8 mouse cellular contexts compared by ENCODE assay signal in genomic region chr15:94769227-94769626, GRCm38 (mm10).
DNase-seq lines count a peak whose midpoint lies in the region; ATAC-seq and TF ChIP-seq lines count a peak whose summit lies in the region.

No protein-coding gene starts in this region.

- WGBS in hindbrain, embryonic 16.5 days = 16% methylated on average over 4 of the region's 4 CpGs
- WGBS in limb, embryonic 13.5 days = 21% methylated on average over 4 of the region's 4 CpGs
- 16% methylated on average over 4 of the region's 4 CpGs for WGBS in small intestine, adult 2 months

- POLR2A ChIA-PET in Patski (lab: Charles Lee) = no interaction called here

- no peak for ATAC-seq in Patski
- peak; percentile 78; the same call in 1 of the 2 replicates for ATAC-seq in hindbrain, embryonic 16.5 days
- peak; percentile 44; the same call in 1 of the 2 replicates for ATAC-seq in limb, embryonic 13.5 days (ENCODE audit: low FRiP score, low read depth)

- no peak overlapping the region for H3K9ac ChIP-seq in hindbrain, embryonic 16.5 days (ENCODE audit: low read depth, low read length)
- H3K9ac ChIP-seq in limb, embryonic 13.5 days = no peak overlapping the region

- H3K4me3 ChIP-seq in hindbrain, embryonic 16.5 days (ENCODE audit: low read length) = no peak overlapping the region
- no peak overlapping the region for H3K4me3 ChIP-seq in limb, embryonic 13.5 days
- H3K4me3 ChIP-seq in small intestine, adult 2 months (ENCODE audit: low read depth, low read length) = no peak overlapping the region

- TF ChIP-seq CTCF in Patski (IDR thresholded peaks at IDR 0.05) = peak; percentile 70
- peak; percentile 26; the same call in 1 of the 2 replicates for TF ChIP-seq CTCF in small intestine, adult 2 months (IDR thresholded peaks at IDR 0.05; ENCODE audit: extremely low read depth, insufficient read length, insufficient replicate concordance, low read depth, low read length)

- TF ChIP-seq POLR2A in small intestine, adult 2 months (IDR thresholded peaks at IDR 0.05; ENCODE audit: low read depth, low read length) = no peak

- H3K27ac ChIP-seq in hindbrain, embryonic 16.5 days (ENCODE audit: low read depth, low read length) = no peak overlapping the region
- no peak overlapping the region for H3K27ac ChIP-seq in limb, embryonic 13.5 days
- no peak overlapping the region for H3K27ac ChIP-seq in small intestine, adult 2 months (ENCODE audit: insufficient read depth, low read depth, low read length)

- no peaks in the 10 kb centered on the region for H3K27me3 ChIP-seq in Patski
- no peaks in the 10 kb centered on the region; the same call in 1 of the 2 replicates for H3K27me3 ChIP-seq in hindbrain, embryonic 16.5 days (replicated peaks; ENCODE audit: control insufficient read depth, insufficient read depth, low read length)
- peaks cover 21% of the 10 kb centered on the region for H3K27me3 ChIP-seq in limb, embryonic 13.5 days
- no peaks in the 10 kb centered on the region for H3K27me3 ChIP-seq in small intestine, adult 2 months (ENCODE audit: control insufficient read depth, insufficient read depth, low read length)

- H3K4me1 ChIP-seq in hindbrain, embryonic 16.5 days (ENCODE audit: control insufficient read depth, insufficient read depth, low read depth, low read length) = no peaks in the 10 kb centered on the region
- no peaks in the 10 kb centered on the region for H3K4me1 ChIP-seq in limb, embryonic 13.5 days
- no peaks in the 10 kb centered on the region for H3K4me1 ChIP-seq in small intestine, adult 2 months (ENCODE audit: control insufficient read depth, insufficient read depth, insufficient read length, low read length)

- CTCF ChIA-PET in Patski (lab: Charles Lee) = interaction anchor here (0.7 to 2.8 kb wide), 3 partner anchors 9 to 816 kb away, joined by 3 to 21 read pairs (median 4); no protein-coding TSS in a partner anchor

- H3K9me3 ChIP-seq in hindbrain, embryonic 16.5 days (ENCODE audit: control insufficient read depth, low read length) = peaks cover 4% of the 10 kb centered on the region
- H3K9me3 ChIP-seq in limb, embryonic 13.5 days = peaks cover 5% of the 10 kb centered on the region; the same call in 1 of the 2 replicates

- no peaks in the 10 kb centered on the region for H3K36me3 ChIP-seq in hindbrain, embryonic 16.5 days (ENCODE audit: control insufficient read depth, insufficient read depth, low read length)
- no peaks in the 10 kb centered on the region for H3K36me3 ChIP-seq in limb, embryonic 13.5 days
- H3K36me3 ChIP-seq in small intestine, adult 2 months (ENCODE audit: control insufficient read depth, insufficient read depth, low read length) = no peaks in the 10 kb centered on the region

- H3K4me2 ChIP-seq in hindbrain, embryonic 16.5 days (ENCODE audit: low read length) = no peak overlapping the region
- H3K4me2 ChIP-seq in limb, embryonic 13.5 days (replicated peaks) = no peak overlapping the region

- in situ Hi-C loops in Patski (cut with MboI; ENCODE audit: low pct_unique_long_range_greater_than_20kb) = loop anchor here (5.0 kb wide), 1 partner anchor 803 kb away; no protein-coding TSS in a partner anchor

- DNase-seq in layer of hippocampus, adult 11-12 months (ENCODE audit: low spot score) = peak; percentile 39
- DNase-seq in layer of hippocampus, adult 9-10 months (ENCODE audit: low spot score) = no peak
- DNase-seq in Patski (ENCODE audit: low read depth, low spot score) = no peak
- peak; percentile 74 for DNase-seq in embryo, embryonic 10 days (ENCODE audit: low spot score)
- no peak for DNase-seq in urinary bladder, postnatal 14 days (ENCODE audit: low spot score)

Comparison
In these comparisons a context has a peak if more than half of its experiments do, and no peak if none do; other contexts are left out.
1. DNase-seq: peak in layer of hippocampus, adult 11-12 months (single experiment) and embryo, embryonic 10 days (single experiment); none in layer of hippocampus, adult 9-10 months (single experiment), Patski (single experiment) and urinary bladder, postnatal 14 days (single experiment).